Mouse (Mus musculus): Measurements from ENCODE around the gene Tfb1m. TPM values are rescaled to one million over a fixed set of nuclear protein-coding genes. Genes with fewer than 3 reads are reported as not detected.

Tfb1m gene
- polyA plus RNA-seq, 1 experiment from 2014 or later: 18.4 TPM

DNA sequence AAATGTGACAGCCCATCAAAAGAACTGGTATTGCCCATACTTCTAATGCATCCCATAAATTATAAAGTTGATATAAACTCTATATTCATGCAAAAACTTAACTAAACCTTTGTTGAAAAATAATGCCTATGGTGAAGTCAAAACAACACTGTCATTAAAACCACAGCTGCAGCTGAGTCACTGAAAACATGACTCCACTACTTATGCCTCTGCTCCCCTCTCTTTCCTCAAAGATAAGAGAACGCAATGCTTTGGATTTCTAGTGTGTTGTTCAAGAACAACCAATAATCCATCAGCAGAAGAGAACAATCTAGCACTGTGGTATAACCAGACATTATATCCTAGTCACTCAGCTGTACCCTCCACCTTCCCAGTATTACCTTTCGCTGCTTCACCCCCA lies 17.3 kb downstream of the Tfb1m start:
- Histone ChIP-seq H3K4me2 (replicated peaks) (no peak overlapping the region), H3K27me3 (replicated peaks) (no peaks in the 10 kb centered on the region), H3K4me1 (replicated peaks) (no peaks in the 10 kb centered on the region), H3K36me3 (no peaks in the 10 kb centered on the region), H3K9ac (no peak overlapping the region), H3K9me3 (no peaks in the 10 kb centered on the region), H3K27ac (no peak overlapping the region), H3K4me3 (replicated peaks) (no peak overlapping the region)
- ATAC-seq: no peak
- 91% methylated on average over 2 of the region's 2 CpGs for WGBS

DNA sequence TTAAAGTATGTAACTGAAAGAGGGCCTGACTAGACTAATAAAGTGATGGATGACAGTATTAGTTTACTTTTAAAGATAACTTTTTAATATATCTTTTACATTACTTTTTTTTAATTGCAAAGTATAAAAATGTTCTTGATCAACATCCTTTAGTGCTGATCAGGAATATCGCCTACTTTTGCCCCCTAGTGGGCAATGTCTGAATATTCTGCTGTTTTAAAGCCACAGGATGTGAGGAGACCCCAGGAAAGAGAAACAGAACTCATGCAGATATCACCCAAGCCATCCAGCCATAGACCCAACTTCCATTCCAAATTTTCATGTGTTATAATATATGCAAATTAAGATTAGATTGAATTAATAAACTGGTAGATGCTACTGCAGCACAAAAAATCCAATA lies 24.2 kb downstream of the Tfb1m start:
- Histone ChIP-seq H3K36me3 (no peaks in the 10 kb centered on the region), H3K4me2 (replicated peaks) (no peak overlapping the region), H3K4me1 (replicated peaks) (no peaks in the 10 kb centered on the region), H3K27ac (no peak overlapping the region), H3K9me3 (no peaks in the 10 kb centered on the region), H3K9ac (no peak overlapping the region), H3K27me3 (replicated peaks) (no peaks in the 10 kb centered on the region), H3K4me3 (replicated peaks) (no peak overlapping the region)
- WGBS: 32% methylated on average over 1 of the region's 1 CpGs
- no peak for ATAC-seq

DNA sequence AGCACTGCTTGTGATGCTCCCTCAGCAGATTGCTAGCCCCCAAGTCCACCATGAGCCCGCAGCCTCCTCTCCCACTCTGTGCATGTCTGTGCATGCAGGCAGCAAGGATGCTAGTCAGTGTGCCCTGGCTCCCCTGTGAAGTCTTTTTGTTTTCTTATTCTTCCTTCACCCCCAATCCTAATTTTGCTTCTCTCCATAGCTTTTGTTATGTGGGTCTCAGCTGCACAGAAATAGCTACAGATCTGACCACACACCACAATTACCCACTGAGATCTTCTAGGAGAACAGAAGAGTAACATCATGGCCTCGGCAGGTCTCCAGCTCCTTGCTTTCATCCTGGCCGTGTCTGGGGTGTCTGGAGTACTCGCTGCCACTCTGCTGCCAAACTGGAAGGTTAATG lies 25.3 kb downstream of the Tfb1m start, which contains the start of gene Cldn20:
Gene Cldn20 (plus strand): TSS at position 301 of the 400 bp plus-strand sequence.
- Histone ChIP-seq H3K9ac (no peak within 1 kb of the TSS), H3K4me2 (replicated peaks) (no peak within 1 kb of the TSS), H3K27ac (no peak within 1 kb of the TSS), H3K4me1 (replicated peaks) (no peaks in the 10 kb centered on the region), H3K27me3 (replicated peaks) (no peaks in the 10 kb centered on the region), H3K36me3 (no peaks in the 10 kb centered on the region), H3K4me3 (replicated peaks) (no peak within 1 kb of the TSS), H3K9me3 (no peaks in the 10 kb centered on the region)
- 94% methylated on average over 4 of the region's 4 CpGs for WGBS
- ATAC-seq: no peak

DNA sequence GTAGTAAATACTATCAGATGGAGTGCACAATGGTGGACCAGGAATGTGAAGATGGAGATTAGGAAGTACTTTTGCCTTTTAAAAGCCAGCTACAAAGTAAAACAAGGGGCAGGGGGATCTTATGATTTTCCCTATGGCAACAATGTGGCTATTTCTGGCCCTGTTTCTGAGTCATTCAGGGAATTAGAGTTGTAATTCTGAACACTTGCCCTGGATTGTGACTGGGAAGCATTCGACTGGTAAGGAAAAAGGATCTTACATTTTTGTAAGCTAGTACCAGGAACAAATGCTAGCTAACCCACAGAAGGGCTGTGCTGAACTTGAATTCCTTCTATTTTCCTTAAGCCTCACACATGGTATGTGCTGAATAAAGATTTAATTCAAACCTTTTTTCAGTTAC lies 25.9 kb downstream of the Tfb1m start:
- H3K36me3 ChIP-seq: no peaks in the 10 kb centered on the region
- ATAC-seq: no peak
- H3K9ac ChIP-seq: no peak overlapping the region
- H3K27me3 ChIP-seq (replicated peaks): no peaks in the 10 kb centered on the region
- H3K9me3 ChIP-seq: no peaks in the 10 kb centered on the region
- WGBS: 69% methylated on average over 1 of the region's 1 CpGs
- H3K4me3 ChIP-seq (replicated peaks): no peak overlapping the region
- no peaks in the 10 kb centered on the region for H3K4me1 ChIP-seq (replicated peaks)
- no peak overlapping the region for H3K4me2 ChIP-seq (replicated peaks)
- no peak overlapping the region for H3K27ac ChIP-seq

DNA sequence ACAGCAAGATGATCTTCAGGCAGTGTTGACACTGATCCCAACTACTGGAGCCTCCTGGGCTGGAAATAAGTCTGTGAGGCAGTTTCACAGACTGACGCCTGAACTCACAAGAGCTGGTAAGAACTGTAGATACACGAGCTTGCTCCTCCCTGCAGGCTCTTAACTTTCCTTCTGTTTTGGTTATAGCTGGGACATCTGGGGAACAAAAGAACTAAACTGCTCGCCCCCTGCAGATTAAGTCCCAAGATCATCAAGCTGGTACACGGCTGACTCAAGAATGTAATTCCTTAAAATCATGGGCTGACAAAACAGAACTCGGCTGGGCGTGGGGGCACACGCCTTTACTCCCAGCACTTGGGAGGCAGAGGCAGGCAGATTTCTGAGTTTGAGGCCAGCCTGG lies 27.0 kb downstream of the Tfb1m start:
- no peaks in the 10 kb centered on the region for H3K36me3 ChIP-seq
- ATAC-seq: no peak
- H3K4me3 ChIP-seq (replicated peaks): no peak overlapping the region
- no peaks in the 10 kb centered on the region for H3K4me1 ChIP-seq (replicated peaks)
- H3K27me3 ChIP-seq (replicated peaks): no peaks in the 10 kb centered on the region
- no peak overlapping the region for H3K4me2 ChIP-seq (replicated peaks)
- no peaks in the 10 kb centered on the region for H3K9me3 ChIP-seq
- H3K9ac ChIP-seq: no peak overlapping the region
- 71% methylated on average over 7 of the region's 7 CpGs for WGBS
- no peak overlapping the region for H3K27ac ChIP-seq

DNA sequence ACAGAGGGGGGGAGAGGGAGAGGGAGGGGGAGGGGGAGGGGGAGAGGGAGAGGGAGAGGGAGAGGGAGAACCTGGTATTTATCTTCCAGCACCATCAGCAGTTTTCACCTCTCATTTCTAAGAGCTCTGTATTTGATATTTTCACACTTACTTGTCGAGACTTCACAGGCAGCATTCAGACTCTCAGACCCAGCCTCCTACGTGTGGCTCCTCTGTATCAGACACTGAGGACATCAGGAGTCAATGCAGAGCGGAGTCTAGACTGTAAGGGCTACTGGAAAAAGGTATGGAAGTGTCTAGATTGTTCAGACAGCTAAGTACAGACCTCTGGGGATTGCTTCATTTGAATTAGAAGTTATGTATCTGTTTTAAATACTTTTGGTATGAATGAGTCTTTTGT lies 28.1 kb downstream of the Tfb1m start:
- WGBS: 57% methylated on average over 3 of the region's 3 CpGs

DNA sequence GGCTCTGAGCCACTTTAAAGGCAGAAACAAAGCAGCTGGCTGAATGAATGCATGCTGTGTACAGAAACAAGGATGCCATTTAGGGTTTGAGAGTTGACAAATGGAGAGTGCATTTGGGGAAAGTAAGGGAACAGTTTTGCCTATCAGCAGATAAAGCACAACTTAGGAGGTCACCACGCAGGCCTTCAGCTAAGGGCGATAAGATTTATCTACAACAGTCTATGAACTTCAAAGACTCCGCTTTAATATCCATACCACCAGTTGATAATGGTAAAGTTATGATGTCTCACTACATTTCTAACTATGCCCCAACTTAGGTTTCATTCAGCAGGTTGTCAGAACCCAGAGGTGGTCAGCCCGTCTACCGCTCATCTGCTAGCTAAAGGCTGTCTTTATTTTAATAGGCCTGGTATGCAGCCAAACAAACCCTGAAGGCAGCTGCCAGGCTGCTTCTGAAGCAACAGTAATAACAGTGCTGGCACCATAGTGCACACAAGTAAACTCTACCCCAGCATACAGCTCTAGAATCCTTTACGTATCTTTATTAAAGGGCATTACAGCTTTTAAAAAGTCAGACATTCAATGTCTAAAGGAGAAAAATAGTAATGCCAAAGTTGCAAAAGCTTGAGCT lies 29.6 kb downstream of the Tfb1m start:
- Histone ChIP-seq H3K27me3 (replicated peaks) (no peaks in the 10 kb centered on the region), H3K36me3 (no peaks in the 10 kb centered on the region), H3K9ac (no peak overlapping the region), H3K9me3 (no peaks in the 10 kb centered on the region), H3K4me1 (replicated peaks) (no peaks in the 10 kb centered on the region), H3K27ac (no peak overlapping the region), H3K4me2 (replicated peaks) (no peak overlapping the region), H3K4me3 (replicated peaks) (no peak overlapping the region)
- ATAC-seq: no peak
- WGBS: 78% methylated on average over 6 of the region's 6 CpGs

More for the DNA sequence above, 28.1 kb downstream of the Tfb1m start:
- H3K4me1 ChIP-seq (replicated peaks): no peaks in the 10 kb centered on the region
- no peaks in the 10 kb centered on the region for H3K36me3 ChIP-seq
- H3K4me3 ChIP-seq (replicated peaks): no peak overlapping the region
- no peak overlapping the region for H3K4me2 ChIP-seq (replicated peaks)
- no peak overlapping the region for H3K9ac ChIP-seq
- ATAC-seq: no peak
- no peak overlapping the region for H3K27ac ChIP-seq
- H3K27me3 ChIP-seq (replicated peaks): no peaks in the 10 kb centered on the region
- no peaks in the 10 kb centered on the region for H3K9me3 ChIP-seq

DNA sequence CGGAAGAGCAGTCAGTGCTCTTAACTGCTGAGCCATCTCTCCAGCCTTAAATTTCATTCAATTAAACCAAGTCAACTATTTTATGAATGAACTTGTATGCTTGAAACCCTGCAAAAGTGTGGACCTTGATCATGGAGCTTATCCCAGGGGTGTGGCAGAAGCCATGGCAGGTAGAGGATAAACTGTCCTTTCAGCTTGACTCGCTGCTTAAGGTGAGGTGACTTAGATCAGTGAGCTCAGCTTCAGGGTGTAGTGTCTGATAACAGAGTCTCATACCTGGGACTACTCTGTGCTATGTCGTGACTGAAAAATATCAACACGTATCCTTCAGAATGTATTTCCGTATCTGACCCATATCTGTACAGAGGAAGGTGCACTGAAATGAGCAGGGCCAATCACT lies 37.2 kb downstream of the Tfb1m start:
- ATAC-seq: peak; percentile 85
- H3K9me3 ChIP-seq: no peaks in the 10 kb centered on the region
- WGBS: 80% methylated on average over 5 of the region's 5 CpGs
- no peak overlapping the region for H3K4me2 ChIP-seq (replicated peaks)
- no peaks in the 10 kb centered on the region for H3K27me3 ChIP-seq (replicated peaks)
- no peak overlapping the region for H3K9ac ChIP-seq
- H3K27ac ChIP-seq: no peak overlapping the region
- H3K36me3 ChIP-seq: no peaks in the 10 kb centered on the region
- no peak overlapping the region for H3K4me3 ChIP-seq (replicated peaks)
- no peaks in the 10 kb centered on the region for H3K4me1 ChIP-seq (replicated peaks)

DNA sequence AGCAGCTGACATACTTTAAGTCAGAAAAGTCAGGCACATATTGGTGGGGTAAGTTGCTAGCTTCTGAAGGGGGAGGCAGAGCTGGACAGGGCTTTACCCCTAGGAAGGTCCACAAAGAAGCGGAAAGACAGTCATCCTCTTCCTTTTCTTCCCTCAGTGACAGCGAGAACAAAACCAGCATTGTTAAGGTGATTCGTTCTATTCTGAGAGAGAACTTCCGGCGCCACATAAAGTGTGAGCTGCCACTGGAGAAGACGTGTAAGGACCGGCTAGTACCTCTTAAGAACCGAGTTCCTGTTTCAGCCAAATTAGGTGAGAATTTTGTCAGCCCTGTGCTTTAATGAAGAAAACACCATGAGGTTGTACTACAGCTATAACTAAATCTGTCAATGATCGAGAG lies 41.2 kb downstream of the Tfb1m start:
- Histone ChIP-seq H3K4me3 (replicated peaks) (no peak overlapping the region), H3K4me2 (replicated peaks) (no peak overlapping the region), H3K4me1 (replicated peaks) (no peaks in the 10 kb centered on the region), H3K9me3 (no peaks in the 10 kb centered on the region), H3K27me3 (replicated peaks) (no peaks in the 10 kb centered on the region), H3K36me3 (no peaks in the 10 kb centered on the region), H3K27ac (no peak overlapping the region), H3K9ac (no peak overlapping the region)
- no peak for ATAC-seq
- 75% methylated on average over 9 of the region's 9 CpGs for WGBS

DNA sequence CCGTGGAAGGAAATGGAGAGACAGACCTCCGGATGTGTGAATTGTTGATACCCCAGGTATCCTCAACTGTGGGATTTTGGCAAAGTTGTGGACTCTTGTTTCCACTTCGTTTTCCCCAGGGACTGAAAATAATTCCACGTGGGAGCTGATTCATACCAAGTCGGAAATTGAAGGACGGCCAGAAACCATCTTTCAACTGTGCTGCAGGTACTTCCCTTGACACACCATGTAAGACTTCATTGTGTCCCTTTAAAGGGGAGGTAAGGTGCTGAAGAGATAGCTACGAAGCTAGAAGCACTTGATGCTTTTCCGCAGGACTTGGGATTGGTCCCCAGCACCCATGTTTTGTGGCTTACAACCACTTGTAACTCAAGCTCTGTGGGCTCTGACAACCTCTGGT lies 41.7 kb downstream of the Tfb1m start:
- H3K4me3 ChIP-seq (replicated peaks): no peak overlapping the region

DNA sequence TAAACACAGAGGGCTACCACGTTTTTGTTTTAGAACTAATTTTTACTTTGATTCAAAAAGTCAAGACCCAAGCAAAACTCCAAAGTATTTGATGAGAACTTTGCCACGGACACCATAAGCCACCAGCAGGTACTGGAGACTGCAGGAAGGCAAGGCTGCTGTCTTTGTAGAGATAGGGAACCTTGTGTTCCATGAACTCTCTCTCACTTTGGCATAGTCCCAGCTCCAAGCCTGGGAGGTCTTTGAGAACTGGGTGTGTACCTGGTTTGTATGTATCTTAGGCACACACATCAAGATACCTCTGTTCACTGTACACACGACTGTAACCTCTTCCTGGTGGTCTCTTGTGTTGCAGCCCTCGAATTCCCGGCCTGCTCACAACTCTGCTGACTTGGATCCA lies 43.3 kb downstream of the Tfb1m start:
- Histone ChIP-seq H3K4me1 (replicated peaks) (no peaks in the 10 kb centered on the region), H3K27me3 (replicated peaks) (no peaks in the 10 kb centered on the region), H3K4me3 (replicated peaks) (no peak overlapping the region), H3K36me3 (no peaks in the 10 kb centered on the region), H3K9ac (no peak overlapping the region), H3K9me3 (no peaks in the 10 kb centered on the region), H3K4me2 (replicated peaks) (no peak overlapping the region), H3K27ac (no peak overlapping the region)
- no peak for ATAC-seq
- 81% methylated on average over 5 of the region's 5 CpGs for WGBS

More for the DNA sequence above, 41.7 kb downstream of the Tfb1m start:
- 91% methylated on average over 8 of the region's 8 CpGs for WGBS
- Histone ChIP-seq H3K9ac (no peak overlapping the region), H3K4me2 (replicated peaks) (no peak overlapping the region), H3K36me3 (no peaks in the 10 kb centered on the region), H3K4me1 (replicated peaks) (no peaks in the 10 kb centered on the region), H3K27me3 (replicated peaks) (no peaks in the 10 kb centered on the region), H3K9me3 (no peaks in the 10 kb centered on the region), H3K27ac (no peak overlapping the region)
- ATAC-seq: no peak

DNA sequence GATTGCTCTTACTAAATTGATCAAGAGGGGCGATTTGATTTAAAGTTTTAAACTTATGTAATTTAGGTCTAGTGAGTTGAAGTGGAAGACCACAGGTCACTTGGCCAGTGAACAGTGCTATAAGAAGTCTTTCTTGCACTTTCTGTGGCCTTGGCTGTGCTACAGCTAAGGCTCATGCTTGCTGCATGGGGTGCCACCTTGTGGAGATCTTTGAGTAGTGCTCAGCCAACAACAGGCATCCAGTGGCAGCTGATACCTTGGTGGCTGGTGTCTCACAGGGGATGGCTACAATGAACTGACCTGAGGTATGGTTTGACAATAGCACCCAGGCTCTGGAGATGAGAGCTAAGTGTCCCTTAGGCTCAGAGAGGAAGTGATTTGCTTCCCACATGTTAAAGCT lies 47.7 kb downstream of the Tfb1m start:
- Histone ChIP-seq H3K36me3 (no peaks in the 10 kb centered on the region), H3K9ac (no peak overlapping the region), H3K4me2 (replicated peaks) (no peak overlapping the region), H3K4me1 (replicated peaks) (no peaks in the 10 kb centered on the region), H3K9me3 (no peaks in the 10 kb centered on the region), H3K27me3 (replicated peaks) (no peaks in the 10 kb centered on the region), H3K27ac (no peak overlapping the region), H3K4me3 (replicated peaks) (no peak overlapping the region)
- ATAC-seq: peak; percentile 74
- WGBS: 25% methylated on average over 1 of the region's 1 CpGs

DNA sequence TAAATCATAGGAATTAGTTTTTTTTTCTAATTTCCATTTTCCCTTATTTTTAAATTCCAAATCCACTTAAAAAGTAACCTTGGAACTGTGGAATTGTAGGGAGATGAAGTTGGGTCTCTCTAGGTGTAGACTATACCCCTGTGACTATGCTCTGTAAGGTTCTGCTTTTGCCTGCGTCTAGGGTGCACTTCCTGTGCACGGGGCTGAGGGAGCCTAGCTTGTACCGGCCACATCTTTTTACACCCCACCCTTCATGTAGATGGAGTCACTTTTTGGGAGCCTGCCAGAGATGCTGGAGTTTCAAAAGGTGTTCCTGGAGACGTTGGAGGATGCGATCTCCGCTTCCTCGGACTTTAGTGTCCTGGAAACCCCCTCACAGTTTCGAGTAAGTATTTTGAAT lies 51.1 kb downstream of the Tfb1m start:
- no peak overlapping the region for H3K27ac ChIP-seq
- no peak overlapping the region for H3K4me3 ChIP-seq (replicated peaks)
- H3K27me3 ChIP-seq (replicated peaks): no peaks in the 10 kb centered on the region
- no peaks in the 10 kb centered on the region for H3K36me3 ChIP-seq
- 85% methylated on average over 8 of the region's 8 CpGs for WGBS
- no peaks in the 10 kb centered on the region for H3K9me3 ChIP-seq
- H3K4me2 ChIP-seq (replicated peaks): no peak overlapping the region
- no peaks in the 10 kb centered on the region for H3K4me1 ChIP-seq (replicated peaks)
- no peak overlapping the region for H3K9ac ChIP-seq
- ATAC-seq: no peak
